Mouse (Mus musculus): ENCODE results near the gene Cdk5rap2.

DNA sequence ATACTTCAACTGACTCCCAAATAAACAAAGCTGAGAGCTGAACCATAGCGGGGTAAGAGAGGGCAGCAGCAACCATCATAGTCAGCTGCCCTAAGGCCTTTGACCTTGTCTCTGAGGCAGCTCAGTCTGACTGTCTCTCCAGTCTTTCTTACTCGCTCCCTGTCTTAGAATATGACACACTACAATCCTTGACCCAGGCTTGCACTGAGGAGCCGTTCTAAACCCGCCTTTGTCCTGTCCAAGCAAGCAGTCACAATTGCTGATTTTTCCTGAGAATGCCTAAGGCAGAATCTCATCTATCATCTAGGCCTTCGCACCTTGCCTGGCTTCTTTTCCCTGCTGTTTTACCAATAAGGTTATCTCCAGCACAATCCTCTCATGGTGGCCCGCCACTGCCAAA is 164.5 kb downstream of the Cdk5rap2 start:
- TF ChIP-seq CTCF (IDR thresholded peaks at IDR 0.05; ENCODE audit: extremely low read depth, insufficient read depth, insufficient read length, insufficient replicate concordance) (no peak), POLR2A (IDR thresholded peaks at IDR 0.05; ENCODE audit: low read depth, low read length) (no peak)
